Mouse (Mus musculus) megakaryocyte, adult 5-6 weeks (primary cell): ENCODE results near the gene Hspd1. TPM values are rescaled to one million over a fixed set of nuclear protein-coding genes. Genes with fewer than 3 reads are reported as not detected.

Experiments used
- ATAC-seq: 2 replicates; pipeline ENCODE4 v1.8.0; 2016; ENCODE audit warnings: mild to moderate bottlenecking, inconsistent platforms; ENCODE audit not compliant: poor library complexity, severe bottlenecking
- total RNA-seq, 2 experiments: library from RNA; stranded (forward) in 1 of 2; stranded (reverse) in 1 of 2; fragments of 153-499, 151-499 nt in 1 of 2; fragments of 221-1000, 200-1000 nt in 1 of 2; gene quantifications; 2 replicates each; pipeline versions ENCODE4 v1.2.3 to v1.2.4; 2015 to 2017

The Hspd1 gene
- total RNA-seq, 2 experiments from 2014 or later, result 56.6 to 112 TPM

DNA sequence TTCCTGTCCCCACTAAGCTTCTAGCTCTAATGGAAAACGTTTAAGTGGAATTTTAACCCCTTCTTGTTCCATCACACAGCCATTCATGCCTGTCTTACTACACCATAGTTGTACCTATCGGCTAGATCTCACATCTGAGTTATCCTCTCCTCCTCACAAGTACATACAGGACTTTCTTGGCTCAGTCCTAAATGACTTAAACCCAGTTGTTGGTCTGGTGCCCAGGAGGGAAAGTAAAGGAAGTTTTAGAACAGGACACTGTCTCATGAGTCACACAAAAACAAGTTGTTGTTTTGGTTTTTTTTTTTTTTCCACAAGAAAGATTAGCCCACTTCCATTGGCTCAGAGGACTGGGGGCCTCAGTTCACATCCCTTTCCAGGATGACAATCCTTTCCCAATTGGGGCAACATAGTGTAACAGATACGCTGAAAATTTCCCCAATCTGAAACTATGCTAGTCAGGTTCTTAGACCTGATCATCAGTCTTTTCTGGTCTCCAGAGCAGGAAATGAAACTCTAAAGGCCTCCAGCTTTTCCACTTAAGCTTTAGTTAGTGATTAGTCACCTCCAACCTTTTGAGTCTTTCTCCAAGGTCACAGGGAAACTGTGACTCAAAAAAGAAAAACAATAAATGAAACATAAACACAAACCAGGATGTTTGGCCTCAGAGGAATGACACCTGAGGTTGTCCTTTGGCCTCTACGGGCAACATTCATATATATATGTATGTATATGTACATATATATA, 39.0 kb downstream of the Hspd1 start:
- ATAC-seq, result no peak

DNA sequence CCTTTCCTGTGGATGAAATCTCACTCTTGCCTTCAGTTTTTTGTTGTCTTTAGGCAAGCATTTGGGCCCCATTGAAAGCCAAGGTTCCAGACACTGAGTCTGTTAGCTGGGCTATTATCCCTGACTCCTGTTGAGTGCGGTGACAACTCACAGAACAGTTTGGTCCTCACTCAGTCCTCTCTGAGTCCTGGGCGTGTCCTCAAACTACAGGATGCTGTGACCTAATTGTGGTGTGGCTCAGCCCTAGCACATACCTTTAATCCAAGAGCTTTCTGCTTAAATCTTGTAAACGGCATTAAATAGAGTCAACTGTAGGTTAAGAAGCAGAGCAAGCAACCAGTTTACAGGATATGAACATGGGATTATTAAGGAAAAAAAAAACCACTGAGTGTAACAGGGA, 44.9 kb downstream of the Hspd1 start:
- no peak for ATAC-seq

DNA sequence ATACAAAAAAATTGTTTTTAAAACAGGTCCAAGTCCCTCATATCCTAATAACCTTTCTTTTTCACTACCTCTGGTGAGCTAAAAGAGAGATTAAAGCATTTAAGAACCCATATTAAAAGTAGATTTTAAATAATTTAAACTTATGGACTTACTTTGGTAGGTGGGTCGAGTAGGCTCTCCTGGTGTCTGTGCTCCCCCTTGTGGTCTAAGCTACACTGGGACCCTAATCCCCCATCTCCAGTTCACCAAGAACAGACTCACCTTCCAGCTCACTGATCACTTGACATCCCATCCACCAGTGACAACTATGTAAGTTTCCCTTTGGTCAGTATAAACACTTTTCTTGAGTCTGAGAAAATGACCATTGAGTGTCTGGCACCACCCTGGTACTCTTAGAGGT, 45.8 kb downstream of the Hspd1 start:
- ATAC-seq, result no peak

DNA sequence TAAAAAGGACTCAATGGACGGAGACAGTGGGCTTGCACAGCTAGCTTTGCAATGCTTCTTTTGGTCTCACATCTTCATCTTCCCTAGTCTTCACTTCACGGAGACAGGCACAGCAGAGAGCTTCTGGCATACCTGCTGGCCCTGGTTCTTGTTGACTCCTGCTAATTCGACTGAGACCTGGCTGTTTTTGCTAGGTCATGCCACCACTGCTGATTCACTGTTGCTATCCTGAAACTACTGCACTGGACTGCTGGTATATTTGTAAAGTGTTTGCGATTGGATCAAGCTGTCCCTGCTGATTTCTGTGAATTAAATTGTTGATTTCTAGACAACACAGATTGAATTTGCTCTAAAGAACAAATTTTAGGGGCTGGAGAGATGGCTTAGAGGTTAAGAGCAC, 46.4 kb downstream of the Hspd1 start:
- ATAC-seq, result no peak

DNA sequence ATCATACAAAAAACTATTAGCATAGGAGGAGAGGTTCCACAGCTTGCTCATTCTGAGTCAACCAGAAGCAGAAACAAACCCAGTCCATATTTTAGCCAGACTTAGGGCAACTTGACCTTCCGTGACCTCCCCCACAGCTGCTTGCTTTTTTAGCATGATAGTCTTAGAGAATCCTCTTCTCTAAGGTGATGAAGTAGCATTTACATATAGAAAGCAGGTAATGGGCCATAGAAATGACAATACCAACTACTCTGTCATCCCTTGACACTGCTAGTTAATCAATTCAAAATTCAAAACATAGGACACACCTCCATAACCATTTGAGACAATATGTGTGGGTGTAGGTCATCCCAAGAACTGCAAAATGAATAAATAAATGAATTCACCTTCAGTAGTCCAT, 48.1 kb downstream of the Hspd1 start:
- ATAC-seq, result no peak

DNA sequence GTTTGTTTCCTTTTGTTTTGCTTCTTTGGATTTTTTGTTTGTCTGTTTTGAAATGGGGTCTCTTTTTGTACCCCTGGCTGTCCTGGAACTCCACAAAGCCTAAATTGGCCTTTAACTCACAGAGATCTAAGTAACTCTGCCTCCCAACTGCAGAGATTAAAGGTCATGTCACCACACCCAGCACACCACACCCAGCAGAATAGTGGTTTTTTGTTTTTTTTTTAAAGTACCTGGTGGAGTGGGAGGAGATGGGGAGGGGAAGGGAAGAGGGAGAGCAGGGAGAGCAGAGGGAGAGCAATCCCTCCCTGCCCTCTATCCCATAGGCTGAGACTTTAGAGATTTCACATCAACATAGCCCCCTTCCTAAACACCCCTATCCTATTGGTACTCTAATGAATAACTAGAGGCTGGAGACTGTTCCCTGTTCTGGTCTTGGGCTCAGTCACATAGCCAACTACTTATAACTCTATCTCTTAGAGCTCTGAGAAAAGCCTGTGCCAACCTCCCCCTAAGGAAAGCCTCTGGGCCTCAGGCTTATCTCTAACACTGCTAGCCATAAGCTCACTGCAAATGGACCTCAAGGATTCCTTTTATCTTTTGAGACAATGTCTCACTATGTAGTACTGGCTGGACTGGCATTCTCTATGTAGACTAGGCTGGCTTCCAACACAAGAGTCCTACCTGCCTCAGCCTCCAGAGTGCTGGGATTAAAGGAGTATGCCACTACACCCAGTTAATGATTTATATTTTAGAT, 56.8 kb downstream of the Hspd1 start:
- no peak for ATAC-seq

DNA sequence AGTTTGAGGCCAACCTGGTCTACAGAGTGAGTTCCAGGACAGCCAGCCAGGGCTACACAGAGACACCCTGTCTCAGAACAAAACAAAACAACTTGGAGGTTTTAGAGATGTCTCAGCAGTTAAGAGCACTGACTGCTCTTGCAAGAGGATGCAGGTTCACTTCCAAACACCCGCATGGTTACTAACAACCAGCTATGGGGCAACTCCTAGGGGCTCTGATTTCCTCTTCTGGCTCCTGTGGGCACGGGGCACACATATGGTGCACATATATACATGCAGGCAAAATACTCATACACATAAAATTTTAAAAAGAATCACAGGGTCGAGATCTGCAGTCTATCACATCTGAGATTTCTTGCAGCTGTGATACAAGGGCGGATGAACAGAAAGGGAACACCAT, 58.6 kb downstream of the Hspd1 start:
- ATAC-seq, result no peak

DNA sequence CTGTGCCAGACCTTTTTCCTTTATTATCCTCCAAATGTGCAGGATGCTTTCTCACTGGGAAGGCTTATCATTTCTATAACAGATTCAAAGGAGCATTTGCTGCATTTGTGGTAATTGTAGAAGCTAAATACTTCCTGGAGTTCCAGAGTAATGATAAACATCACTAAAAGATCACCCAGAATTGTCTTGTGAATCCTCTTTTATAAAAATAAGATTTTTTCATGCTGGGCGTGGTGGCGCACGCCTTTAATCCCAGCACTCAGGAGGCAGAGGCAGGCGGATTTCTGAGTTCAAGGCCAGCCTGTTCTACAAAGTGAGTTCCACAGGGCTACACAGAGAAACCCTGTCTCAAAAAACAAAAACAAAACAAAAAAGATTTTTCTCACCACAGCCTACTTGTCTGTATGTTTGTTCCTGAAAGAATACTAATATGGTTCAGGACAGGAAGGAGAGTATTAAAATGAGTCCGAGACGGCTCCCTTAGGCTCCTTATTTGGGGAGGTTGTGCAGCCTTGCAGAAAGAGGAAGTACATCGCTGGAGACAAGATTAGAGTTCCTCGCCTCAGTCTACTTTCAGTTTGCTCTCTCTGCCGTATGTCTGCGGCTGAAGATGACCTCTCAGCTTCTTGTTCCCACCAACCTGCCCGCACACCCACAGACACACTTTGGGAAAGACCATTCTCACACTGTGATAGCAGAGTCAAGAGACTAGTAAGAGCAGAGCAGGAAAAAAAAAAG, 59.4 kb downstream of the Hspd1 start:
- ATAC-seq, result peak; percentile 64

DNA sequence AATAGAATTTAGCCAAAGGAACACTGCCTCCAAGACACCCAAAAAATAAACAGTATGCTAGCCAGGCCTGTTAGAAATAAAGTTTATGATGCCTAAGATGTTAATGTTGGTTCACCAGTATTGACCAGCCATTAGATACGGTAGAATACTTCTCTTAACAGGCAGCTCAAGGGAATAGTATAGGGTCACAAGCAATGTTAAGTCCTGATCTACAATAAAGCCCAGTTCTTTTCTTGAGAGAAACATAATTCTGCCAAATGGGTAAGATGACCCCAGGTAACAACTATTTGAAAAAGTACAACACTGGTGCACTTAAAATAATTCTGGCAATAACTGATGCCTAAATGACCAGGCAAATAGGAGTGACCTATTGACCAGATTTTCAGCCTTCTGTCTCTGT, 60.1 kb downstream of the Hspd1 start:
- ATAC-seq, result no peak

Other genes starting within 250 kb of the Hspd1 start
- gene Ankrd44, start 161.9 kb downstream of the Hspd1 start, total RNA-seq (2015), result 205 and 209 TPM in 2 replicates
- 124 and 138 TPM in 2 replicates for gene Ankrd44, start 161.9 kb downstream of the Hspd1 start, total RNA-seq (2017)
- gene Sf3b1, start 60.8 kb downstream of the Hspd1 start, total RNA-seq (2015), result 288 and 309 TPM in 2 replicates
- 305 and 338 TPM in 2 replicates for gene Sf3b1, start 60.8 kb downstream of the Hspd1 start, total RNA-seq (2017)
- gene Coq10b, start 35.5 kb downstream of the Hspd1 start, total RNA-seq (2015), result 28.5 and 28.6 TPM in 2 replicates
- gene Coq10b, start 35.5 kb downstream of the Hspd1 start, total RNA-seq (2017), result 25.4 and 25.8 TPM in 2 replicates
- 119 TPM in 2 replicates for gene Hspe1, start 111 bp downstream of the Hspd1 start, total RNA-seq (2015)
- gene Hspe1, start 111 bp downstream of the Hspd1 start, total RNA-seq (2017), result 121 and 162 TPM in 2 replicates
- 58.9 and 68.5 TPM in 2 replicates for gene Mob4, start 43.0 kb upstream of the Hspd1 start, total RNA-seq (2015)
- 50.4 and 56.6 TPM in 2 replicates for gene Mob4, start 43.0 kb upstream of the Hspd1 start, total RNA-seq (2017)
- 0.73 and 2.2 TPM in 2 replicates for gene Rftn2, start 138.5 kb upstream of the Hspd1 start, total RNA-seq (2015)
- gene Rftn2, start 138.5 kb upstream of the Hspd1 start, total RNA-seq (2017), result 1.7 and 2.5 TPM in 2 replicates
- gene Mars2, start 148.9 kb upstream of the Hspd1 start, total RNA-seq (2015), result 2.7 and 3.9 TPM in 2 replicates
- gene Mars2, start 148.9 kb upstream of the Hspd1 start, total RNA-seq (2017), result 3.7 and 4.1 TPM in 2 replicates